Mouse (Mus musculus) liver, embryonic 11.5 days (tissue): ENCODE results near the gene Wfdc6a. TPM values are rescaled to one million over a fixed set of nuclear protein-coding genes. Genes with fewer than 3 reads are reported as not detected.
"Not testable (repeated sequence)": the region's sequence is repeated elsewhere in the genome, so short reads cannot be mapped to it uniquely, and the experiment has no call there.

ENCODE experiments used
- ATAC-seq: fragments of 200-750 bp; cut with Nextera tagmentation; replicated peaks from 2 replicates; pipeline ENCODE4 v1.8.0; 2017; ENCODE audit warnings: moderate number of reproducible peaks, mild to moderate bottlenecking, moderate TSS enrichment, moderate library complexity; ENCODE audit not compliant: low FRiP score
- DNase-seq: peaks from one replicate; pipeline ENCODE4 v3.0.0-alpha.2; 2017; ENCODE audit warnings: low spot score
- H3K27ac ChIP-seq: fragments of 300-500 bp; sonication (generic); 2 replicates; pipeline ENCODE4 v1.5.1; 2014; ENCODE audit warnings: mild to moderate bottlenecking, low read depth, low read length, control low read depth
- H3K27me3 ChIP-seq: fragments of 300-500 bp; sonication (generic); replicated peaks from 2 replicates; pipeline ENCODE4 v1.6.1; 2014; ENCODE audit warnings: low read length, mixed read lengths; ENCODE audit not compliant: control insufficient read depth, insufficient read depth
- H3K36me3 ChIP-seq: fragments of 300-500 bp; sonication (generic); 2 replicates; pipeline ENCODE4 v1.6.1; 2014; ENCODE audit warnings: mild to moderate bottlenecking, low read length, moderate library complexity, mixed read lengths; ENCODE audit not compliant: control insufficient read depth, insufficient read depth
- H3K4me1 ChIP-seq: fragments of 300-500 bp; sonication (generic); replicated peaks from 2 replicates; pipeline ENCODE4 v1.6.1; 2014; ENCODE audit warnings: low read length, mixed read lengths; ENCODE audit not compliant: control insufficient read depth, insufficient read depth
- H3K4me2 ChIP-seq: fragments of 300-500 bp; sonication (generic); 2 replicates; pipeline ENCODE4 v1.6.1; 2014; ENCODE audit warnings: mild to moderate bottlenecking, control low read depth, moderate library complexity
- H3K4me3 ChIP-seq: fragments of 300-500 bp; sonication (generic); 2 replicates; pipeline ENCODE4 v1.5.1; 2014; ENCODE audit warnings: low read depth, low read length, control low read depth
- H3K9ac ChIP-seq: fragments of 300-500 bp; sonication (generic); 2 replicates; pipeline ENCODE4 v1.6.1; 2014; ENCODE audit warnings: low read depth, low read length, control low read depth
- H3K9me3 ChIP-seq: fragments of 300-500 bp; sonication (generic); 2 replicates; pipeline ENCODE4 v1.6.1; 2016; ENCODE audit warnings: low read length, inconsistent platforms, mixed read lengths; ENCODE audit not compliant: control insufficient read depth
- WGBS: fragments of 180-500 bp; shearing (Covaris S2); extraction: QIAGEN DNeasy Blood & Tissue Kit; methylation state at CpG from one replicate; pipeline ENCODE4 v1.1.7; 2014; 5-methylcytosine and 5-hydroxymethylcytosine counted together
- polyA plus RNA-seq: library from polyadenylated mRNA; unstranded; fragments of >200 nt; fragmentation: Nextera tagmentation; extraction: Ambion mirVana; gene quantifications from 2 replicates; pipeline ENCODE4 v1.2.1, GENCODE M21; 2014

The Wfdc6a gene
- not detected in 2 replicates for polyA plus RNA-seq

- not testable (repeated sequence) for DNase-seq, H3K4me3 ChIP-seq, ATAC-seq, H3K4me2 ChIP-seq, H3K9me3 ChIP-seq, H3K27me3 ChIP-seq, H3K27ac ChIP-seq, H3K36me3 ChIP-seq, H3K9ac ChIP-seq, H3K4me1 ChIP-seq
- WGBS: 67% methylated on average over 13 of the region's 13 CpGs
Observed at GRCm38 (mm10) chr2:164585025-164585725, at the start of gene Wfdc6a. Wfdc6a (minus strand) TSS chr2:164585447.

DNA sequence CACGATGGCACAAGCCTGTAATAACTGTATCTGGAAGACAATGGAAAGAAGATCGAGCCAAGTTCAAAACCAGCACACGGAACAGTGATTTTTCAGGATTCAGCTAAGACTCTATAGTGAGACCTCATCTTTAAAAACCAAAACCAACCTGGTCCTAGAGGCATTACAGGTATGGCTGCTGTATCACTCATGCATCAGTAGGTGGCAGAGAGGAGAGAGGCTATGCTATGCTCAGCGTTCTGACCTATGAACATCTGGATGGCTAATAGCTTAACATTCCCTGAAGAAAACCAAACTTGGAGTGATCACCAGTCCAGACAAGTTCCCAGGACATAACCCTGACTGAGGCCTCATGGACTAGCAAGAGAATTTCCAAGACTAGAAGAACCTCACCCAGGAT lies 36.5 kb upstream of the Wfdc6a start:
- ATAC-seq: no peak
- Histone ChIP-seq H3K9ac (no peak overlapping the region), H3K4me3 (no peak overlapping the region), H3K4me2 (no peak overlapping the region), H3K27ac (no peak overlapping the region), H3K4me1 (no peaks in the 10 kb centered on the region), H3K9me3 (no peaks in the 10 kb centered on the region), H3K27me3 (no peaks in the 10 kb centered on the region), H3K36me3 (no peaks in the 10 kb centered on the region)
- DNase-seq: no peak
- WGBS: 77% methylated on average over 4 of the region's 4 CpGs

DNA sequence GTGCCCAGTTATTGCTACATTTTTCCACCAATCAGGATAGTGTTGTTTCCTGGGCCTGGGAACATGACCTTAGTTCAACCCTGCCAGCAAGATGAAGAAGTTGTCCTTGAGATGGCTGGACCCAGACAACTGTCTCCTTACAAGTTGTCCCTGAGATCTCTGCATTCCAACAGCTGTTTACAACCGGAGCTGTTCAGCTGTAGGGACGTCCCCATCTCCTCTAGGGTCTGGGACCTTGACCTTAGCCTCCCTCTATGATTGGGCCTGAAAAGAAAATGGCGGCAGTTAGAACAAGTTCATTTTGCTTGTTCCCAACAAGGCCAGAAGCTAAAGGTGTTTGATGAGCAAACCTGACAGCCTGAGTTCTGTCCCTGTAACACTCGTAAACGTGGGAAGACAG lies 33.8 kb upstream of the Wfdc6a start:
- DNase-seq: no peak

GRCm38 (mm10) chr2:164615386-164615785 lies 30.1 kb upstream of the Wfdc6a start:
- 86% methylated on average over 3 of the region's 3 CpGs for WGBS
- no peak overlapping the region for H3K9ac ChIP-seq
- no peaks in the 10 kb centered on the region for H3K36me3 ChIP-seq
- H3K9me3 ChIP-seq: no peaks in the 10 kb centered on the region
- no peaks in the 10 kb centered on the region for H3K4me1 ChIP-seq
- ATAC-seq (no peak), DNase-seq (no peak)
- no peak overlapping the region for H3K27ac ChIP-seq
- no peak overlapping the region for H3K4me2 ChIP-seq
- no peak overlapping the region for H3K4me3 ChIP-seq
- H3K27me3 ChIP-seq: no peaks in the 10 kb centered on the region

More for the DNA sequence above, 33.8 kb upstream of the Wfdc6a start:
- Histone ChIP-seq H3K9me3 (no peaks in the 10 kb centered on the region), H3K4me3 (no peak overlapping the region), H3K27me3 (no peaks in the 10 kb centered on the region), H3K4me2 (no peak overlapping the region), H3K36me3 (no peaks in the 10 kb centered on the region), H3K27ac (no peak overlapping the region), H3K4me1 (no peaks in the 10 kb centered on the region), H3K9ac (no peak overlapping the region)
- ATAC-seq: no peak
- 72% methylated on average over 5 of the region's 5 CpGs for WGBS

DNA sequence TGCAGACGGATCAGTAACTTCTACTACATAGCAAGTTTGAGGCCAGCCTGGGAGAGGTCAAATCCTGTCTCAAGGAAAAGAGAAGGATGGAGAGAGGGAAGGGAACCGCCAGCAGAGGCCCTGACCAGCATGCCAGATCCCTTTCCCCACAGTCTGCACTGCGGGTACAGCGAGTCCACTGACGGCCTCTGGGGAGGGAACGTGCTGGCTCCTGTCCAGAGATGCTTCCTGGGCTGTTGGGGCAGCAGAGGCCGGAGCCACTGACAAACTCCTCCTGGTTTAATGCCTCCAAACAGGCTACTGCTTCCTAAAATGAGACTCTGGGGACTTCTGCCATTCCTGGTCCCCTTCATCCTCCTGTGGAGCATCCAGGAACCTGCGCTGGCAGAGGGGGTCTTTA lies 28.2 kb upstream of the Wfdc6a start, which contains the start of the genes Wfdc6b and Wfdc8:
TSS of gene Wfdc6b (plus strand) at position 52 of the 400 bp plus-strand sequence.
TSS of gene Wfdc8 (minus strand) at position 156 of the 400 bp plus-strand sequence.
- not testable (repeated sequence) for H3K4me2 ChIP-seq, H3K9me3 ChIP-seq, DNase-seq, H3K36me3 ChIP-seq, H3K27ac ChIP-seq, H3K27me3 ChIP-seq, H3K4me3 ChIP-seq, H3K4me1 ChIP-seq, ATAC-seq, H3K9ac ChIP-seq
- 61% methylated on average over 8 of the region's 8 CpGs for WGBS

DNA sequence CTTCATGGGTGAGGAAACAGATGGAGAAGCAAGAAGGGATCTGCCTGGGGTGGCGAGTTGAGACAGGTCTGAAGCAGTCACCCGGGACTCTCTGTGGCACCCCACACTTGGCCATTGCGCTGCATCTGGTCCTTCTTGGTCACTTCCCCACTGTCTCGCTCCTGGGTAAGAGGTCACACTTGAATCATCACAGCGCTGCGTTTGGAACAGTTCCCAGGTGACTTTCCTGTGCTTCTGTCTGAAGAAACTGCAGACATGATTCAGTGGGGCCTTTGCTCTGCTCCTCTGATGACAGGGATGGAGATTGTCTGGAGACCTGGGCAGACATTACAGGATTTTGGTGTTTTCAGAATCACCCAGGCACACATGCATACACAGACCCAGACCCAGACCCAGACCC lies 23.5 kb upstream of the Wfdc6a start:
- Histone ChIP-seq H3K9me3 (no peaks in the 10 kb centered on the region), H3K9ac (no peak overlapping the region), H3K36me3 (no peaks in the 10 kb centered on the region), H3K4me2 (no peak overlapping the region), H3K4me3 (no peak overlapping the region), H3K27ac (no peak overlapping the region), H3K27me3 (no peaks in the 10 kb centered on the region), H3K4me1 (no peaks in the 10 kb centered on the region)
- WGBS: 79% methylated on average over 6 of the region's 6 CpGs
- no peak for DNase-seq
- no peak for ATAC-seq

- H3K27me3 ChIP-seq: no peaks in the 10 kb centered on the region
- DNase-seq (no peak), ATAC-seq (no peak)
- H3K9me3 ChIP-seq: no peaks in the 10 kb centered on the region
- H3K9ac ChIP-seq: no peak overlapping the region
- no peaks in the 10 kb centered on the region for H3K36me3 ChIP-seq
- WGBS: 87% methylated on average over 8 of the region's 8 CpGs
- H3K4me1 ChIP-seq: no peaks in the 10 kb centered on the region
- H3K4me3 ChIP-seq: no peak overlapping the region
- no peak overlapping the region for H3K4me2 ChIP-seq
- no peak overlapping the region for H3K27ac ChIP-seq
Observed at GRCm38 (mm10) chr2:164604411-164604810, 19.2 kb upstream of the Wfdc6a start.

DNA sequence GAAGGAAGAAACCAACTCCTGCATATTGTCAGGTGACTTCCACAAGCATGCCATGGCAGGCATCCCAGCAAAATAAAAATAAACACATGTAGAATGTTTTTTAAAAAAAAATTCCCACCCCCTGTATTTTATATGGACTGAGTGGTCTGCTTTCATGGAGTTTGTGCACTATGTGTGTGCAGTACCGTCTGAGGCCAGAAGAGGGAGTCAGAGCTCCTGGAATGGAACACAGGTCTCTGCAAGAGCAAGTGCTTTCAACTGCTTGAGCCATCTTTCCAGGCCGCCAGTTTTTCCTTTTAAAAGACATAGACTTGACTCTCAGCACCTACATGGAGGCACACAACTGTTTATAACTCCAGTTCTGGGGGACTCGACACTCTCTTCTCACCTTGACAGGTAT lies 18.2 kb upstream of the Wfdc6a start:
- no peak overlapping the region for H3K4me2 ChIP-seq
- WGBS: 87% methylated on average over 3 of the region's 3 CpGs
- H3K4me3 ChIP-seq: no peak overlapping the region
- H3K9ac ChIP-seq: no peak overlapping the region
- no peaks in the 10 kb centered on the region for H3K27me3 ChIP-seq
- H3K36me3 ChIP-seq: no peaks in the 10 kb centered on the region
- ATAC-seq: no peak
- no peak overlapping the region for H3K27ac ChIP-seq
- H3K9me3 ChIP-seq: no peaks in the 10 kb centered on the region
- no peaks in the 10 kb centered on the region for H3K4me1 ChIP-seq
- DNase-seq: no peak

- 66% methylated on average over 3 of the region's 3 CpGs for WGBS
- Histone ChIP-seq H3K4me3 (no peak overlapping the region), H3K36me3 (no peaks in the 10 kb centered on the region), H3K4me1 (no peaks in the 10 kb centered on the region), H3K9ac (no peak overlapping the region), H3K4me2 (no peak overlapping the region), H3K9me3 (no peaks in the 10 kb centered on the region), H3K27me3 (no peaks in the 10 kb centered on the region), H3K27ac (no peak overlapping the region)
- ATAC-seq (no peak), DNase-seq (no peak)
Observed at GRCm38 (mm10) chr2:164600179-164600578, 14.9 kb upstream of the Wfdc6a start.
